Mouse (Mus musculus) left cerebral cortex, adult 9 months (tissue): ENCODE results near the gene Ube2q1.

Experiments
- DNase-seq, 2 experiments: peaks; one replicate each; pipeline ENCODE4 v3.0.0; 2022; ENCODE audit warnings: low spot score in 2 of 2

Ube2q1 gene

DNA sequence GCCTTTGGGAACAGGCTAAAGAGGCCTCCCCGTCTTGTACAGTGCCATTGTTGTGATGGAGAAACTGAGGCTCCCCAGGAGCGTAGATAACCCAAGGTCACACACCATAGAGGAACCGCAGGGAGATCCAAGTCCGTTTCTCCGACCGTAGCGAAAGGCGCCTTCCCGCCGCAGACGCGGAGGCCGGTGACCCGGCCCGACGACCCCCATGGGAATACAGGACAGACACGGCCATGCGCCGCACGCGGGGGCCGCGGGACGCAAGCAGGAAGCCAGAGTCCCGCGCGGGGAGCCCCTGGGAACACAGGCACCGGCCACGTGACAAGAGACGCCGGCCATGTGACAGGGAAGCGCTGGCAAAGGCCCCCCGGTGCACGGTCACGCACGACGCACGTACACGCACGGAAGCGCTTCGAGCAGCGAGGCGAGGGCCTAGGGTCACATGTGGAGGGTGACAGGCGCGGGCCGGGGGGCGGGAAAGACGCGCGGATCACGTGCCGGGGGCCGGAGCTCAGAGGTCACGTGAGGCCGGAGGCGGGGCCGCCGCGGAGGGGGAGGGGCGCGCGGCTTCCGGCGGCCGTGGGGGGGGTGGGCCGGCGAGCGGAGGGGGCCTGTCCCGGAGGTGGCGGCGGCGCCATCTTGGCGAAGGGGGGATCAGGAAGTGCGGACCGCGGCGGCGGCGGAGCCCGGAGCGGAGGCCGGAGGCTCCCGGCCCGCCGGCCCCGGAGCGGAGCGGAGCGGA, at the start of gene Ube2q1:
Gene Ube2q1, plus strand, starts transcription at position 649 of the 742 bp plus-strand sequence.
- peak; percentile 97 to 98 for DNase-seq

DNA sequence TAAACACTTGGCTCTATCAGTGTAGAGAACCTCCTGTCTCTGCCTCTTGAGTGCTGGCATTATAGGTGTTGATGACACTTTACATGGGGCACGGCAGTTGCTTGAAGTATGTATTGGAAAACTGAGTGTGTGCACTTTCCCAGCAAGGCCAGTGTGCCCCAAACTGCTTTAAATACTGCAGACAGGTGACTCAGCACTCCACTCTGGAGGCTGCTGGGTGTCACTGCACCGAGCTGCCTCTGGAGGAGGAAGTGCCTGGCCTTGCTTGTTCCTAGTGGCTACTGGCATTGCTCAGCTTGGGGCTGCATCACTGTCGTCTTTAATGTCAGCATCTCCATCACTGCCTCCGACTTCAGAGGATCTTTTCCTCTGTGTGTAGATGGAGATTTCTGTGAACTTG, 46.4 kb upstream of the Ube2q1 start:
- DNase-seq = peak in 1 of 2 experiments; percentile 42

DNA sequence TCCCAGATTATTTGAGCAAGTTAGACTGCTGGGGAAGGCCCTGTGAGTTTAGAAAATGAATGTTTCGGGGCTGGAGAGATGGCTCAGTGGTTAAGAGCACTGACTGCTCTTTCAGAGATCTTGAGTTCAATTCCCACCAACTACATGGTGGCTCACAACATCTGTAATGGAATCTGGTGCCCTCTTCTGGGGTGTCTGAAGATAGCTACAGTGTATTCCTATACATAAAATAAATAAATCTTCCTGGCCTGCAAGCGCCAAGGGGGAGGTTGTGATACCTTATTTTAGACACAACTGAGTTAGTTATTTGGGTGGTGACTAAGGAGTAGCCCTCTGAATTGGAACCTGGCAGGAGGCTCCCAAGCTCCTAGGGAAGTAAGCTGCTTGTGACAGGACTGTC, 44.6 kb upstream of the Ube2q1 start:
- no peak for DNase-seq

DNA sequence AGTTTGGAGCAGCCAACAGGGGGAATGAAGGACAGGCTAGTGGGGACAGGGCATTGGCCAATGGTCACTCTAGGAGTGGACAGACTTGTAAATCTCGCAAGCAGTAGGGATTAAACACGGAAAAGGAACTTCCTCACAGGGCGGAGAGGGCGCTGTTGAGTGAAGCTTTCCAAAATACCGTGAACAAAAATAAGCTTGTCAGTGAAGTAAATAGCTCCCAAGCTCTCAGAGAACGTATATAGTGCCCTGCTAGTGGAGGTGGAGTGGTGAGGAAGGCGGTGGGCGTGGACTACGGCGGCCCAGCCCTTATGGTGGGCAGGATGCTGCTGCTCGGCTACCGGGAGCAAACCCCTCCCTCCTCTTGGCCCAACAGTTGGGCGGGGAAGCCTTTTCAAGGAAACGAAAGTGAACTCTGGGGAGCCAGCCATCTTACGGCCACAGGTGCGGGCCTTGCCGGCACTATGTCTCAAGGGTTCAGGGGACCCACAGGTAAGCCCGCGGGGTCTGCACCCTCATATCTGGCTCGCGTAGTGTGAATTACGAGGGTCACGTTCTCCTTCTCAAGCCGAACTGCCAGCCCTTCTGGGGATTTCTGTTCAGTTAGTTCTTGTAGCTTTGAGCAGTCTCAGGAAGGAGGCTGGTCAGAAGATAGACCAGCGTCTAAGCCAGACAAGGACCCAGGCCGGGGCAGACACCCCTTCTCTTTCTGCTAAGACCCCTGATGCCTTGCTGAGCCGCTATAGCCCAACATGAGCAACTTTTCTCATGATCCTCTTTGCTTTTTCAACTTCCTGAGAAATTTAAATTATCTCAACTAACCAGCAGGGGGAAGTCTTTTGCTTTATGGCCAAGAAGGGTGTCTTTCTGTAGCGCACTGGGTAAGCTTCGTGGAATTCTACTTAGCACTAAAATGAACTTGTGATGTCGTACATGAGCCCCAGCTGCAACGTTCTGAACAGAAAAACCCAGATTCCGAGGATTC, 42.8 kb upstream of the Ube2q1 start:
- peak in 1 of 2 experiments; percentile 62 for DNase-seq

DNA sequence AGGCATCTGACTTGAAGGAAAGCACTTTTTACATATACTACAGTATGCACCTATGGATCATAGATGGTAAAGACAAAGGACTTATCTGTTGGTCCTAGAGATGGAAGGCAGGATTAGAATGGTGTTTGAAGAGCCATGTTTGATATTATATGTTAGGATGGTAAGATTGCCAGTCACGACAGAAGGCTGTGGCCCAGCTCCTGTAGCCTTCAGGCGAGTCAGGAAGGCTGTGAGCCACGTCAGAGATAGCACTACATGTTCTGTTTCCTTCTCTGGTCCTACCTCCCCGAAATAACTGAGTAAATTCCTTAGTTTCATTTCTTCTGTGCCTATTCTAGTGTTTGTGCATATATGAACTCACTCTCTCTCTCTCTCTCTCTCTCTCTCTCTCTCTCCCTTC, 41.3 kb upstream of the Ube2q1 start:
- DNase-seq = no peak

DNA sequence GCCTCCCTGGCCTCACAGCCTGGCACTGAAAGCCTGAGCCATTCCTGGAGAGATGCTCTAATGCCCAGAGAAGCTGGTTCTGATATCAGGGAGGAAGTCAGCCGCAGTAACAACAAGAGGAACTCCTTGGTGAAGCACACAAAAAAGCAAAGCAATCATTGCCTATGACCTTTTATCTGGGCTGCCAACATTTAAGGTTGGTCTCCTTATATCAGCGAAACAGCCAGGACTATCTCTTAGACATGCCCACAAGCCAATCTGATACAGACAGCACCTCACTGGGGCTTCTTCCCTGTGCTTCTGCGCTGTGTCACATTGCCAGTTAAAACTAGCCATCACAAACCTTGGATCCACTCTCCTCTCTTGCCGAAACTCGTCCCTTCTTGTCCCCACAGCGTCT, 34.9 kb upstream of the Ube2q1 start:
- DNase-seq = no peak

DNA sequence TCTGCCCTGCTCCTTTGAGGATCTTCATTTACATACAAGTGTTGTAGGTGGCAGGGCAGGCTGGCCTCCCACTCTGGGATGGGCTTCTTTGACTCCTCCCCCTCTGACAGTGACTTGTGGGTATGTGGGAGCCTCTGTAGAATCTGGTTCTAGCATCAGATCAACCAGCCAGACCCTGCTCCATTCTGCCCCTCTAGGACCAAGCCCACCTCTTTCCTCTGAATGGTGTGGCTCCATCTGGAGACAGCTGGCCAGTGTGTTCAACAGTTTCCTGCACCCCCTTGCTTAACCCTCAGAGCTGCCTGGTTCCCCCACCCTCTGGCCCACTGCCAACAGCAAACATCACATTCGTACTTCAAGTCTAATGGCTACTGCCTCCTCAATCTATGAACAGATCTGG, 21.1 kb upstream of the Ube2q1 start:
- peak in 1 of 2 experiments; percentile 21 for DNase-seq

DNA sequence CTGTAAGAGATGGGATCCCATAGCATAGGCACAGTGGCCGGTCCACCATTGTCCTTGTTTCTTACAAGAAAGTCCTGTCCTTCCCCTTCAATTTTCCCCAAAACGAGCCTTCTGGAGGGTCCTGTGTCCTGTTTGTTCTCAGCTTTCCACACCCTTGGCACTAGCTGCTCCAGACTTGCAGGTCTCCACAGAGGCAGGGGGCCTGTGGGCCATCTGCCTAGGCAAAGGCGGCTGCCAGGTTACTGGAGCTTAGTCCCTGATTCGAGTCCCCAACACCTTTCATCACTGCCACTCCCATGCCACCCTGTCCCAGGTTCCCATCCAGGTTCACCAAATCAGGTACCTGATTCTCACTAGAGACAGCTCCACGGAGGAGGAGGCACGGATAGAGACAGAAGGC, 18.1 kb upstream of the Ube2q1 start:
- no peak for DNase-seq

DNA sequence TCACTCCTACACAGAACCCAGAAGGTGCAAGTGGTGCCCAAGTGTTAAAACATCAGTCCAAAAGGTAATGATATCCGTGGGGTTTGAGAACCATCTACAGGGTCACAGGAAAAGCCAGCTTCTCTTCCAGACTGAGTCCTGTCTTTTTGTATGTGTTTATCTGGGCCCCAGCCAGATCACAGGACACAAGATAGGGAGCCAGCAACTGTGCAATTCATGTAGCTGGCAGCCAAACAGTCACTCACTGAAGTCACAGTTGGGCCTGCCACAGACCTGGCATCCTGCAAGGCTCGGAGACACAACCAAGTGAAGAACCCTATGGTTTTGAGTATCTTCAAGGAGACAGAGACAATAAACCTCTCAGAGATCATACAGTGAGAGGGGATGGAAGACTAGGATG, 15.6 kb upstream of the Ube2q1 start:
- no peak for DNase-seq

DNA sequence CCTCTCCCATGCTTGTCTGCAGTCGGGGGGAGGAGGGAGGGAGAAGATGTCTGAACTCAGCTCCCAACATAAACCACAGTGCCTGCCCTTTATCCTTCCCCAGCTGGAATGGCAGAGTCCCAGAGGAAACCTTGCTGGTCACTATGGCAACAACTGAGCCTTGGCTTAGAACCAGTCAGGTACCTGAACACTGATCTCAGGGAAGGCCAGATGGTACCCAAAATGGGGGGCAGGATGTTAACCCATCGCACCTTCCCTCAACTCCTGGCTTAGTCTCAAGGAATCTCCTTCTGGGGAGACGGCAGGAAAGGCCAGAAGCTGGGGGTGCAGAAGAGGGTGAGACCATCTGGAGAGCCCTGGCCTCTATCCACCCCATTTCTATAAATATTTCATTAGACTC, 13.6 kb upstream of the Ube2q1 start:
- DNase-seq = no peak

DNA sequence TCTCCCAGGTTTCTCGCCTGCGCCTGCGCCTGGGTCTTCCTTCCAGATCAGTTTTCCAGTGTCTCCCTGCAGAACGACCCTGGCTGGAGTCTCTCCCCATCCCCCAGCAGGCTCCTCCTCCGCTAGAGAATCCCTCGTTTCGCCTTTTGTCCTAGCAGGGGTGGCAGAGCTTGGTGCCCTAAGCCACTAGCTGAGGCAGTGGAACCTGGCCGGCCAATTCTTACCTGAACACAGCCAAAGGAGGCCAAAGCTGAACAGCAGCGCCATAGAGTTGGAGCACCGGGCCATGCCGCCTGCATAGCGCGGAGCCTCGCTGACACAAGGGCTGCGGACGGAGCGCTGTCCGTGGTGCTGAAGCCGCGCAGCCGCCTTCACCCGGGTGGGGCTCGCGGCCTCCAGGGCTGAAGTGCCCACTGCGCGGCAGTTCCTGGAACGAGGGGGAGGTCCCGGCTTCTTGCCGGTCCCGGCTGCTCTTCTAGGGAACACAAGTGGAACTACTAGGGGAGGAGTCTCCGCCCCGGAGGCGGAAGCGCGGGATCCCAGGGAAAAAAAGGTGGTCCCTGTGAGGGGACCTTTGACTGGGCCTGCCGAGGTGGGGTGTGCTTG, 9.2 kb upstream of the Ube2q1 start, which contains the start of gene Chrnb2:
Gene Chrnb2, minus strand, starts transcription at position 514 of the 606 bp plus-strand sequence.
- DNase-seq = peak in 1 of 2 experiments; percentile 51

DNA sequence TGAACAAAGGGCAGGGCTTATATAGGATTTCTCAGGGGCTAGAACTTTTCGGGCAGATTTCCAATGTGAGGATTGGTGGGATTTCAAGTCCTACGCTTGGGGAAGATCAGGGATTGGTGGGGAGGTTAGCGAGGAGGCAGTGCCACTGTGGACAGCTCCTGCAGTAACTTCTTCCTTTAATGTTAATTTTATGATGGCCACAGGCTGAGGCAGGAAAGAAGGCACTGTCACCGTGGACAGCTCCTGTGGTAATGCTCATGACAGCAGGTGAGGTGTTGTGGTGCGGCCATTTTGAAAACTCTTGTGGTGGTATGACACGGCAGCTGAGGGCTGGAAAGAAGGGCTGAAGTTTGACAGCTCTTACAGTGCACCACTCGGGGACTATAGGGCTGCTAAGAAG, 3.8 kb upstream of the Ube2q1 start:
- DNase-seq = no peak

DNA sequence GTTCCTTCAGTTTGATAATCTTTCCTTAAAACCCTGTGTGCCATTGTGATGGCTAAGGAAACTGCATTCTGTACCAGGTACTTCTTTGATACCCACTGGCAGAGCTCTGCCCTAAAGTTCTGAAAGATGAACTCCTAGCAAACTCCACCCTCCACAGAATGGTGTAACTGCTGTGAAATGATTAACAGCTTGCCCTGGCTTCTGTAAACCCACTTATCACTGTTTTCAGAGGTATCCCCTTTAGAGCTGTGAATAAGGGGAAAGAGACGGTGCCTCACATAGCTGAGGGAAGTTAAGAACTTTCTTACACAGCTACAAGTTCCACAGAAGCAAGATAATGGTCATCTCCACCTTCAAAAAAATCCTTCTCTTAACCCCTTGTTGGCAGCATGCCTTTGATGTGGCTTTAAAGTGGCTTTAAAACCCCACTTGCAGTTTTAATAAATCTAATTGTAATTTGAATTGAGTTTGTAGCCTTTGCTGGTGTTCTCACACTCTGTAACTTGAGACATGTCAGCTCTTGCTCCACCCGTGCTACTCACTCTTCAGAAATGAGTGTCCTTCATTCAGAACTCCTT, 2.9 kb upstream of the Ube2q1 start:
- no peak for DNase-seq

DNA sequence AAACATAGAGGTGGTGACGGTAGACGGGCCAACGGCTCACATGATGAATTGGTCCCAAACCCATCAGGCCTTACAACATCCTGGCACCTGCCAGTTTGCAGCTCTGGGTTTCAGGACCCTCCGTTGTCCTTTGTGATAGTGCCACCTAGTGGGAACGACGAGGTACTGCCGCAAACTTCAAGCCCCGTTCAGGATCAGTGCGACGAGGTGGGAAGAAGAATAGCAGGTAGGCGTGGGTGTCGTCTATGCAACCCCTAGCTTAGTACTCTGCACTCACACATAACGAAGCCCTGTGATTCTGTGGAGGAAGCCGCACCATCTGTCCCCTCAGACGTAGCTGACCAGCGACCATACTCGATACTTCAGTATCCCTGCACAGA, 838 bp upstream of the Ube2q1 start:
- peak; percentile 53 to 89 for DNase-seq

DNA sequence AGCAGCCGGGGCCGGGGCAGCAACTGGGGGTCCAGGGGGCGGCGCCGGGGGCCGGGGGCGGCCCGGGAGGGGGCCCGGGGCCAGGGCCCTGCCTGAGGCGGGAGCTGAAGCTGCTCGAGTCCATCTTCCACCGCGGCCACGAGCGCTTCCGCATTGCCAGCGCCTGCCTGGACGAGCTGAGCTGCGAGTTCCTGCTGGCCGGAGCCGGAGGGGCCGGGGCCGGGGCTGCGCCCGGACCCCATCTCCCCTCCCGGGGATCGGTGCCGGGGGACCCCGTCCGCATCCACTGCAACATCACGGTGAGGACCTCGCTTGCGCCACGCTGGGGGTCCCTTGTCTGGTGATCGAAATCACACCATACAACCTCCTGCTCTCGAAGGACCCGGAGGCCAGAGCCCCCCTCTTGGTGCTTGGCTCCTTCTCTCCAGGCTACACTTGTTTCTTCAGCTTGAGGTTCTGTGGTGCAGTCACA, 360 bp downstream of the Ube2q1 start:
- DNase-seq = no peak

DNA sequence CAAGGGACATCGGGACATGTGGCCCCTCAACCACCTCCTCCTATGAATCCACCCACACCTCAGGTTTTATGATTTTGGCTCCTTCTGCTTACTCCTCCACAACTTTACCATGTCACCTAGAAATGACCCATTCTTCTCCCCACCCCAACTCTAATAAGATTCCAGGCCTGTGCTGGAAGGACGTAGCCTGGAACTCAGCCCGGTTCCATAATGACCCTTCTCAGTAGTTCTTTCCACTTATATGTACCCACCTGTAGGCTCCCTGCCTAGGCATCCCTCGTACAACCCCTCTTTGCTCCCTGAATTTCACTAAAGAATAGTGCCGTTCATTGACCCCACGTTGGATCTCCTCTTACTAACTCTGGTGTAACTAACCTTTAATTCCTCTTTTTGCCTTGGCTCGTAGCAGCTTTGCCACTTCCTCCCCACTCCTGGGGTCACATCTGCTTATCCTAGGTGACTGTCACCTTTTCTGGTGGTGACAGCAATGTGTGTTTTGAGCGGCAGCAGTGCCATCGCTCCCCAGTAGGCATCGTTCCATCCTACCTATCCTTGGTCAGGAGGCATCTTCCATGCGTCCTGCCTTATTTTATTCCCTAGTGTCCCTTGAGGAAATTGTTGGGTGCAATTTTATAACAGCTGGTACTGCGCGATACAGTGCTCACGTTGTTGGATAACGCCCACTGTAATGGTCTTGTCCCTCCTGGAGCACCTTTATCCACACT, 982 bp downstream of the Ube2q1 start:
- DNase-seq = no peak

DNA sequence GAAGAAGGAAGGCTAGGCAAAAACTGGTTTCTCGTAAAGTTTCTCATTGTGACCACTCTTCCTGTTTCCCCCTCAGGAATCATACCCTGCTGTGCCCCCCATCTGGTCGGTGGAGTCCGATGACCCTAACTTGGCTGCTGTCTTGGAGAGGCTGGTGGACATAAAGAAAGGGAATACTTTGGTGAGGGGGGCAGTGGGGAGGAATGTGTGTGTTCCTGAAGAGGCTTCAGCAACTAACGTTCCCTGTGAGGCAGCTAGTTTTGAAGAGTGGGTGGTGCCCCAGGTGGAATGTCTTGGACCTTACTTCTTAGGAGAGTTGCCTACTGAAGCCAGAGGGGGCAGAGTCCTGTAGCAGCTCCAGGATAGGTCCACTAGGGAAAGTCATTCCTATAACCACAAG, 2.6 kb downstream of the Ube2q1 start:
- DNase-seq = no peak

DNA sequence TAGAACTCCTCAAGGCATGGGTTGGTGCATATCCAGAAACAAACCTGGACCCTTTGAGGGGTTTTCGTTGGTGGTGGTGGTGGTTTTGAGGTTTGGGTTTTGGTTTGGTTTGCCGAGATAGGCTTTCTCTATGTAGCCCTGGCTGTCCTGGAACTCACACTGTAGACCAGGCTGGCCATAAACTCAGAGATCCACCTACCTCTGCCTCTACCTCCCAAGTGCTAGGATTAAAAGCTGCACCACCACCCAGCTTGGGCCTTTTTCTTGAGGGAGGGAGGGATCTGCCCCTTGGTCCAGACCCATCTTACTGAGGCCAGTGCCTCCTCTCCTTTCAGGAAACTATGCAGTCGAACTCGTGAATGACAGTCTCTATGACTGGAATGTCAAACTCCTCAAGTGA, 6.7 kb downstream of the Ube2q1 start:
- no peak for DNase-seq

DNA sequence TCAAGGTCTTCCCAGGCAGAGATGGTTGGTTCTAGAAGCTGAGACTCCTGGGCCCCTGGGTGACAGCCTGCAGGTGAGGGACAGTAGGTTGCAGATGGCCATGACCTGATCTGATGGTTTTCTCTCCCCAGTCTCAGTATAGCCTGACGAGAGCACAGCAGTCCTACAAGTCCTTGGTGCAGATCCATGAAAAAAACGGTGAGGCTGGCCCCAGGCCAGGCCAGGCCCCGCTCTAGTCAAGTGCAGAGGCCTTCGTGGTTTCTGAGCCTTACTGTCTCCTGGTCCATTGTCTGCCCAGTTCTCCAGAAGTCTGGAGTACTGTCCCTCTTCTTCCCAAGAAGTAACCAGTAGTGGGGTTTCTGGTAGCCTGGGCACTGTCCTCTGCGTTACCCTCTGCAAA, 8.2 kb downstream of the Ube2q1 start:
- DNase-seq = no peak

DNA sequence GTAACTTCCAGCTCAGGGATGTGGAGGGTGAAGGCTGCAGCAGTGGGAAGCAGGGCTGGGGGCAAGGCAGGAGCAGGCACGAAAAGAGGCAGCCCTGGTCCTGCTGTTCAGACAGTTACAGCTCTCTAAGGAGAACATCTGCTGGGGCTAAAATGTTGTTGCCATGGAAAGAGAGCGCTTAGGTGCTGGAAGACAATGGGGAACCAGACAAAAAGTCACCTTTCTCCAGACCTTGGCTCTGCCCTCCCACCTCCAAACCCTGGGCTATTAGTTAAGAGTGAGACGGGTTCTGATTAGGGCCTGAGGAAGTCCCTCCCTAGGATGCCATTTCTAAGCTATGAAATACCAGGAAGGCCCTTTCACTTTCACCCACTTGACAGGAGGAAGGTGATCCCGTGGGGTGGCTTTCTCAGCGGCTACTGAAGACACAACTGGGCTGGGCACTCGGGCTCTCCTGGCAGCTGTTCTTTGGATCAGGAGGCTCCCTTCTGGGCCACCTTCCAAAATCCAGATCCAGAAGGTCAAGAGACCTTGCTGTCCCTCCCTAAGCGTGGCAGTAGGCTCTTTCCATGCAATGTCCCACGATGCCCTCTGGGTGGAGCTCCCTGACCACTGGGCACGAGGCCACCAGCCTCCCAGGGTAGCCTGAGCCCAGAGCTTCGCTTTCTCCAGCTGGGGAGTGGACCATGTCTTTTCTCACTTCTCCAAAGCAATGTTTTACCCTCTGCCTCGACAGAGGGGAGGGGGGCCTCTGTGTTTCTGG, 11.8 kb downstream of the Ube2q1 start:
- DNase-seq = peak in 1 of 2 experiments; percentile 68
